Mouse (Mus musculus): ENCODE measurements around the gene Rnf126.

- TF ChIP-seq CTCF (IDR thresholded peaks at IDR 0.05; ENCODE audit: borderline replicate concordance, insufficient read depth, low read length) (no peak), POLR2A (IDR thresholded peaks at IDR 0.05; ENCODE audit: low read depth, low read length) (no peak; the same call in 1 of the 2 replicates)
Observed at GRCm38 (mm10) chr10:79766001-79766507, 698 bp downstream of the Rnf126 start.

Data from embryonic fibroblast, embryonic 13.5 days (primary cell).